Mouse (Mus musculus): ENCODE measurements around the gene Ptar1. TPM values are rescaled to one million over a fixed set of nuclear protein-coding genes. Genes with fewer than 3 reads are reported as not detected.
A peak's percentile ranks its signal among the peaks of the same experiment; 100 is the strongest.

Gene Ptar1
- polyA plus RNA-seq, 1 experiment, result 4.5 TPM

- peak; percentile 88 for DNase-seq (ENCODE audit: low spot score)
These were observed 70.8 kb downstream of the Ptar1 start for GRCm38 (mm10) chr19:23757961-23758553.

DNA sequence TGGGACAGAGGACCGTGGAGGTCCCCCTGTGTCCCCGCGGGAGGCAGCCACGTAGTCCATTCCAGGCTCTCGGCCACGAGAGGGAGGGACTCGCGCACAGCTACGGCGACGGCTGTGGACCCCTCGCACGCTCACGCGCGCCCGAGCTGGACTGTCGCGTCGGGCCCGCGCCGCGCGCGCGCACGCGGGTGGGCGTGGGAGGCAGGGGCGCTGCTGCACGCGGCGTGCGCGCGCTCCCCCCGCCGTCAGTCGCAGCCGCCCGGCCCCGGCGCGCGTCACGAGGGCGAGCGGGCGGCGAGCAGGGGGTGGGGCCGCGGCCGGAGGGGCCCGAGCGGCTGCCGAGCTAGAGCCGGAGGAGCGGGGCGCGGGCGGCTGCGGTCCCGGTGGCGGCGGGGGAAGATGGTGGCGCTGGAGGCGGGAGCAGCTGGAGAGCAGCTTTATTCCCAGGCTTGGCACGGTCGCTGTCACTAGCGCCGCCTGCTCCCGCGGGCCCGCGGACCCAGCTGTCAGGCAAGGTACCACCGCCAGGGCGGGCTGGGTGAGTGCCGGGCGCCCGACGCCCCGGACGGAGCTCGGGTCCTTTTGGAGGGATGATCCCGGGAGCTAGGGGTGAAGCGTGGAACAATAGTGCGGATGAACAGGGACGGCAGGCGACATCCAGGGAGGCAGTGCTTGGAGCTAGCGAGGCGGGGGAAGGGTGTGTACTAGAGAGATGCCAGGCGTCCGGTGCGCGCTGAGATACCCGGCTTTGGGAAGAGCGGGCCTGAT lies 71.5 kb downstream of the Ptar1 start, which contains the start of gene Apba1:
TSS of gene Apba1 (plus strand) at position 334 of the 768 bp plus-strand sequence.
- peak; percentile 60 for DNase-seq (ENCODE audit: low spot score)

DNA sequence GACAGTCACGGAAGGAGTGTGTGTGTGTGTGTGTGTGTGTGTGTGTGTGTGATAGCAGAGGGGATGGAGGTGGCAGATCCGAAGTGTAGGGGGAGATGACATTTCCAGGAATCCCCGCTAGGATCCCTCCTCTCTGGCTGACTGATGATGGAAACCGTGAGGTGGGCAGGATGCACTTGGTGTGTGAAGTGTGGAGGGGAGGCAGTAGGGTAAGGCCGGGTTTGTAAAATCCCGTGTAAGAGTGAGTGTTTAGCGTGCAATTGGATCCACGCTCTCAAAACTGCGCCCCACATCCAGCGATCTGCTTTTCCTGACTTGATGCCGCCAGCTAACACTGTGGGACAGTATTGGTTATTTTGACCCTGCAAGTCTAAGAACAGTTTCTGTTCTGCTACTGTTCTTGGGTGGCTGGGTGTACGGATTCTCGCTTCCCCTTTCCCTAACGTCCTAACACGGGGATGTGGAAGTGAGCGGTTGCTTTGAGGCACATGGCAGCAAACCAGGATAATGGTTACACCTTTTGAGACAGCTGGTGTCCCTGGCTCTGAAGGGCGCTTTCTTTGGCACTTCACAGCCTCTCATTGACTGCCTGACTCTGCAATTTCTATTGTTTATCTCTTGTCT lies 72.2 kb downstream of the Ptar1 start:
- DNase-seq (ENCODE audit: low spot score), result no peak

GRCm38 (mm10) chr19:23763371-23763770 lies 76.1 kb downstream of the Ptar1 start:
- DNase-seq (ENCODE audit: low spot score), result no peak

DNA sequence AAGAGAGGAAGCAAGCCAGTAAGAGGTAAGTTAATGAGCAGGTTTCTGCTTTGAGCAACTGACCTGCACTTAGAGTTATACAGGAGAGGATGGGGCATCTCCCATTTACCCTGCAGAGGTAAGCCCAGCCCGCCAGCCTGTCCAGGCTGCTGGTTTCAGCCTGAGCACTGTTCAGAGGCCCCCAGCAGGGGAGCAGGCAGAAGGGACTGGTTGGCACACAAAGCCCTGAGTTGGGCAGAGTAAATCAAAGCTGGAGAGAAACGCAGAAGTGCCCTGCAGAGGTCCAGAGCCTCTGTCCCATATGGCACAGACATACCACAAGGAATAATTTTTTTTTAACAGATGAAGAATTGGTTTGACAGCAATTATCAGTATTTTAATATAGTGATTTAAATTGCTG lies 76.8 kb downstream of the Ptar1 start:
- no peak for DNase-seq (ENCODE audit: low spot score)

- no peak for DNase-seq (ENCODE audit: low spot score)
These were observed 81.6 kb downstream of the Ptar1 start for GRCm38 (mm10) chr19:23768864-23769263.

GRCm38 (mm10) chr19:23770494-23771423 lies 83.5 kb downstream of the Ptar1 start:
- DNase-seq (ENCODE audit: low spot score), result no peak

GRCm38 (mm10) chr19:23771971-23772370 lies 84.7 kb downstream of the Ptar1 start:
- DNase-seq (ENCODE audit: low spot score), result no peak

DNA sequence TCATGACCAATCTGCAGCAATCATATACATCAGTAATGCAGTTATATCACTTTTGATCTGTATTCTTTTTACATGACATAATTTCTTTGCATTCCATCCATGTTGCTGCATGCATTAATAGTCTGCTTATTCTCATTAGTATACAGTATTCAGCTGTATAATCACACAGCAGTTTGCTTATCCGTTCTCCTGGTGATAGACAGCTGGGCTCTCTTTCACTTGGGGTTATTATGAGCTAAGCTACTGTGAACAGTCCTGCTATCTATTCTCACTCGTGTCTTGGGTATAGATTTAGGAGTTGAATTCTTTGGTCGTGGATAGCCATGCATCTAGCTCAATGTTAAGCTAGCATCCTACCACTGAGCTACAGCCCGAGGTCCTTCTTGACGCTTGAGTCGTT lies 88.1 kb downstream of the Ptar1 start:
- DNase-seq (ENCODE audit: low spot score), result no peak

DNA sequence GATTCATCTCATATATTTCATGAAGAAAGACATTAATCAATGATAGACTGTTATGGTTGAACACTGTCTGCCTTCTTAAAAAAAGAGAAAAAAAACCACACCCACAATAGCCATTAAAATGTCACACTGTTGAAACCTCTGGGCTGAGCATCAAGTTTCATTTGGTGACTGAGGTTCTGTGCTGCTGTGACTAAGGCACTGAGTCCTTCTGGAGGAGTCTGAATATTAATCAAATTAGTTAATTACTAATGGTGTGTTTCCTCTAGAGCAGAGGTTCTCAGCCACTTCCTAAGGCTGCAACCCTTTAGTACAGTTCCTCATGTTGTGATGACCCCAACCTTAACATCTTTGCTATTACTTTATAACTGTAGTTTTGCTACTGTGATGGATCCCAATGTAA lies 91.9 kb downstream of the Ptar1 start:
- DNase-seq (ENCODE audit: low spot score), result no peak

- DNase-seq (ENCODE audit: low spot score), result no peak
These were observed 92.9 kb downstream of the Ptar1 start for GRCm38 (mm10) chr19:23780105-23780504.

Other genes with a start within 250 kb of the Ptar1 start
- 19.0 and 26.0 TPM in 2 replicates for gene Mamdc2, start 239.0 kb upstream of the Ptar1 start, polyA plus RNA-seq (2012; rRNA removed)
- gene 1700028P14Rik, start 34.6 kb upstream of the Ptar1 start, polyA plus RNA-seq (2012; rRNA removed), result not detected in 2 replicates
- 3.3 and 4.7 TPM in 2 replicates for gene Apba1, start 71.5 kb downstream of the Ptar1 start, polyA plus RNA-seq (2012; rRNA removed)